Mouse (Mus musculus): Measurements from ENCODE around the gene Sprtn. TPM values are rescaled to one million over a fixed set of nuclear protein-coding genes. Genes with fewer than 3 reads are reported as not detected.

Sprtn gene
- polyA plus RNA-seq, 1 experiment = 17.8 TPM

DNA sequence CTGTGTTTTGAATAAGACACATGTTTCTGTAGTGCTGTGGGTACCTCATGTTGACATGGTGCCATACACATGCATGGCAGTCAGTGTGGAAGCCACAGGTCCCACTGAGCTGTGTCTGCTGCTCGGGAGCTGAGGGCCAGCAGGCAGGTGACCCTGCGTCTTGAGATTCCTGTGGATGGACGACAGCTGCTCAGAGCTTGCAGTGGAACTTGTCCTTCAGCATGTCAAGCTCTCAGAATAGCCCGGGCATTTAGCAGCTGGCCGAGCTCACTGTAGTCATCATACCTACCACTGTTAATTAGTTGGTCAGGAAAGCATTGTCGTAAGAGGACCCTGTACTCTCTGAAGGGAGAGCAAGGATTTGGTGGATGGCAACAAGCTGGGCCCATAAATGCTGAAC lies 28.0 kb upstream of the Sprtn start:
- TF ChIP-seq CTCF (IDR thresholded peaks at IDR 0.05; ENCODE audit: insufficient read depth, low read length) = no peak
- TF ChIP-seq POLR2A (IDR thresholded peaks at IDR 0.05; ENCODE audit: borderline replicate concordance, extremely low read depth, low read depth, low read length) = no peak
- no peak for DNase-seq
- 71% methylated on average over 6 of the region's 6 CpGs for WGBS
- peaks cover 11% of the 10 kb centered on the region for H3K4me1 ChIP-seq (ENCODE audit: control insufficient read depth, insufficient read depth, low read length)
- H3K4me3 ChIP-seq (replicated peaks; ENCODE audit: extremely low read depth, low read depth, low read length) = no peak overlapping the region

DNA sequence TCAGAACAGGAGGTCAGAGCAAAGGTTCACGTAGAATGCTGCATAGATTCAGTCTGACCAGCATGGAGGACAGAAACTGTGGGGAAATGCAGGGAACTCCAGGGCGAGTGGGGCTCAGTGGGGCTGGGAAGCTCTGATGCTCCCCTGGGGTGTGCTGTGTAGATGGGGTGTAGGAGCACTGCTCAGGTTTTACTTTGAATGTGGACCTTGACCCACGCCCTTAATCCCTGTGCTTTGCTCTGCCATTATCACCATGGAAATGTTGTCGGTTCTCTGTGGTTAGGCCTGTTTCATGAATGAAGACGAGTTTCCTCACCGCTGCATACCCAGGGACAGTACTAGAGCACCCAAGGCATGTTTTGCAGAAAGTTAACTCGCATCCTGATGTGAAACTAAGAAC lies 26.2 kb upstream of the Sprtn start:
- Histone ChIP-seq H3K4me3 (replicated peaks; ENCODE audit: extremely low read depth, low read depth, low read length) (no peak overlapping the region), H3K4me1 (ENCODE audit: control insufficient read depth, insufficient read depth, low read length) (peaks cover 7% of the 10 kb centered on the region)
- TF ChIP-seq POLR2A (IDR thresholded peaks at IDR 0.05; ENCODE audit: borderline replicate concordance, extremely low read depth, low read depth, low read length) = no peak
- TF ChIP-seq CTCF (IDR thresholded peaks at IDR 0.05; ENCODE audit: insufficient read depth, low read length) = no peak
- 89% methylated on average over 7 of the region's 7 CpGs for WGBS
- DNase-seq = no peak

DNA sequence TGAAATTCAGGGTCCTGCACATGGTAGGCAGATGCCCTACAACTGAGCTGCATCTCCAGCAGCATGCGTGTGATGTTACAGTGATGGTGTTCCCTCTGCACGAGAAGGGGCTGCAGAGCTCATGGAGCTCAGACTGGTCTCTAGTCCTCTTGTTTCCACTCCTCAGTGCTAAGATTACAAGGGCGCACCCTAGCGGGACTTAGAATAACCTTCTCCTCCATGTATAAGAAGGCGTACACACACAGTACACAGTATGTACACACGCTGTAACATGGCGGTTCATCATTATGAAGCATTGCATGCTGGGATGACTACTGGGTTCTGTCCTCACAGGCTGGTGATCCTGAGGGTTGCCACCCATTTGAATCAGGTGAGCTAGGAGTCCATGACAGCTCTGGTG lies 25.6 kb upstream of the Sprtn start:
- 92% methylated on average over 7 of the region's 7 CpGs for WGBS
- H3K4me3 ChIP-seq (replicated peaks; ENCODE audit: extremely low read depth, low read depth, low read length) = no peak overlapping the region
- H3K4me1 ChIP-seq (ENCODE audit: control insufficient read depth, insufficient read depth, low read length) = peaks cover 3% of the 10 kb centered on the region
- DNase-seq = no peak
- TF ChIP-seq CTCF (IDR thresholded peaks at IDR 0.05; ENCODE audit: insufficient read depth, low read length) (no peak), POLR2A (IDR thresholded peaks at IDR 0.05; ENCODE audit: borderline replicate concordance, extremely low read depth, low read depth, low read length) (no peak)

DNA sequence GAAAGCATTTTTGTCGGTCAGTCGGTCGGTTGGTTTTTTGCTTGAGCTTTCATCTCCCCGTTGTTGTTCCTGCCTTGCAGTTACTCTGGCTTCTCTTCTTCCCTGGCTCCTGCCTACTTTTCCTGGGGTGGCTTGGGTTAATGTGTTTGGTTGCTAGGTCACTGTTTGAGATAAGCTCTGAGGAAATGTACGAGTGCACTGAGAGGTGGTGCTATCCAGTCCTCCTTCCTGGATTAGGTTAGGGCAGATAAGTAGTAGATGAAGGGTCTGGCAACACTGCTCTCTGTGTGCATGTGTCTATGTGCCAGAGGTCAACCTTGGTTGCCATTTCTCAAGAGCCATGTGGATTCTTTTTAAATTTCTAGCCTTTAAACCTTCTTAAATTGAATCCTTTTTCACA lies 25.0 kb upstream of the Sprtn start:
- WGBS = 65% methylated on average over 5 of the region's 5 CpGs
- Histone ChIP-seq H3K4me1 (ENCODE audit: control insufficient read depth, insufficient read depth, low read length) (no peaks in the 10 kb centered on the region; the same call in 1 of the 2 replicates), H3K4me3 (replicated peaks; ENCODE audit: extremely low read depth, low read depth, low read length) (no peak overlapping the region)
- DNase-seq = no peak
- TF ChIP-seq CTCF (IDR thresholded peaks at IDR 0.05; ENCODE audit: insufficient read depth, low read length) (no peak), POLR2A (IDR thresholded peaks at IDR 0.05; ENCODE audit: borderline replicate concordance, extremely low read depth, low read depth, low read length) (no peak)

DNA sequence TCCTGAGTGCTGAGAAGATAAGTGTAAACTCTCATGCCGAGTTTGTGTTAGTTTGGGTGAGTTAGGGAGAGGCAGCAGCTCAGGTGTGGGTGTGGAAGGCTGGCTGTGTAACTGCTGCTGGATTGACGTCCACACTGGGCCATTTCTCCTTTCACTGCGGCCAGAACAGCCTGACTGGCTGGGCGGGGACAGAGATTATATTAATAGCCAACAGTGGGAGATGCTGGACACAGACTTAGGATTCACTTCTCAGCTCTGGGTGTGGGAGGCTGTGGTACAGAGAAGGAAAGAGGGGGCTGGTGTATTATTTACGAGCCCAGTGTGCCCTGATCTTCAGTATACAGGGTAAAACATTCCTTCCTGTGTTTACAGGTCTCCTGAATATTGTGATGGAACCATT lies 19.5 kb upstream of the Sprtn start:
- no peak for DNase-seq
- H3K4me3 ChIP-seq (replicated peaks; ENCODE audit: extremely low read depth, low read depth, low read length) = no peak overlapping the region
- WGBS = 83% methylated on average over 5 of the region's 5 CpGs
- TF ChIP-seq CTCF (IDR thresholded peaks at IDR 0.05; ENCODE audit: insufficient read depth, low read length) (no peak), POLR2A (IDR thresholded peaks at IDR 0.05; ENCODE audit: borderline replicate concordance, extremely low read depth, low read depth, low read length) (no peak)
- no peaks in the 10 kb centered on the region for H3K4me1 ChIP-seq (ENCODE audit: control insufficient read depth, insufficient read depth, low read length)

DNA sequence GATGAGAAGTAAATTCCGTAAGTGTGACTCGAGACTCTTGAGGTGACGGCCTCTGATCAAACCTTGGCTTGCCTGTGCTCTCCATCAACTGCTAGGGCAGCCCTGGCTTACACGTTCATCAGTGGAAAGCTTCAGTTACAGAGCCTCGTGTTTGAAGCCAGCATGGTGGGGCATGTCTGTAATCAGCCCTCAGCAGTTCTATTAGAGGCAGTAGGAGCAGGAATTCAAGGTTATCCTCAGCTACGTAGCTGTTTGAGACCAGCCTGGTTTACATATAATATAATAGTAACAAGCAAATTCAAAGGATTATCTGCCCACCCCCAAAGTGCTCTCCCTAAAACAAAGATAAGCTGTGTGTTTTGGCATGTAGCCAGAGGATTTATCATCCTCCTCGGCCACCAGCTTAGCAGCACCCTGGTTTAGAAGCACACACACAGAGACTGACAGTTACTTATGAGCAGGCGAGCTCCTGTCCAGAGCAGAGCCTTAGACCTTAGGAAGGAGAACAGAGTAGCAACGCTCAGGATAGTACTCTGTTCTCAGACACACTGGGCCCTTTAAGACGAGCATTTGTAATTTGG lies 18.6 kb upstream of the Sprtn start:
- Histone ChIP-seq H3K4me3 (replicated peaks; ENCODE audit: extremely low read depth, low read depth, low read length) (no peak overlapping the region), H3K4me1 (ENCODE audit: control insufficient read depth, insufficient read depth, low read length) (no peaks in the 10 kb centered on the region)
- WGBS = 66% methylated on average over 10 of the region's 10 CpGs
- TF ChIP-seq CTCF (IDR thresholded peaks at IDR 0.05; ENCODE audit: insufficient read depth, low read length) = no peak
- no peak for TF ChIP-seq POLR2A (IDR thresholded peaks at IDR 0.05; ENCODE audit: borderline replicate concordance, extremely low read depth, low read depth, low read length)
- no peak for DNase-seq

DNA sequence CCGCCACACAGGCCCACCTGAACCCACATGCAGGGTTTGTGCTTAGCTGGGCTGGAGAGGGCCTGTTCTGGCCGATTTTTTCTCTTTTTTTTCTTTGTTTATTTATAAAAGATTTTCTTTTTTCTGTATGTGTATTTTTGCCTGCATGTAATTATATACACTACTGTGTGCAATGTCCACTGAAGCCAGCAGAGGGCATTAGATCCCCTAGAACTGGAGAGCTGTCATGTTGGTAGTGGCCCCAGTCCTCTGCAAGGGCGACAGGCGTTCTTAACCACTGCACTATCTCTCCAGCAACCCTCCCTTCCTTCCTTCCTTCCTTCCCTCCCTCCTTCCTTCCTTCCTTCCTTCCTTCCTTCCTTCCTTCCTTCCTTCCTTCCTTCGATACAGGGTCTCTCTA lies 9.3 kb upstream of the Sprtn start:
- Histone ChIP-seq H3K4me3 (replicated peaks; ENCODE audit: extremely low read depth, low read depth, low read length) (no peak overlapping the region), H3K4me1 (ENCODE audit: control insufficient read depth, insufficient read depth, low read length) (no peaks in the 10 kb centered on the region)
- no peak for DNase-seq
- 91% methylated on average over 5 of the region's 5 CpGs for WGBS
- TF ChIP-seq CTCF (IDR thresholded peaks at IDR 0.05; ENCODE audit: insufficient read depth, low read length) = no peak
- TF ChIP-seq POLR2A (IDR thresholded peaks at IDR 0.05; ENCODE audit: borderline replicate concordance, extremely low read depth, low read depth, low read length) = no peak

DNA sequence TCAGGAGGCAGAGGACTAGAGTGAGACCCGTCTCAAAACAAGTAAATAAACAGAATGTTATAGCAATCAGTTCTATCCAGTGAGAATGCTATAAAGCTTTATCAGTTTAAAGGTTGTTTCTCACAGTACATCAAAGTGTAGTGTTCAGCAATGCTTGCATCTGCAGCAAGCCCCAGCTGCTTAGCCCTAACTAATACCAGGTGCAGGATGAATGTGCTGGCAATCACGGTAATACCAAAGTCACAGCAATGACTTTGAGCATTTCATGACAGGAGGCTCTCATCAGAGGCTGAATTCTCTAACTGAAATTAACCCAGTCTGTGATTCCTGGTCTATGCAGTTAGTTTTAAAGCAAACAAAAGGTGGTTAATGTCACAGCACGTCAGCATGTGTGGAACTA lies 5.1 kb upstream of the Sprtn start:
- 60% methylated on average over 3 of the region's 3 CpGs for WGBS
- TF ChIP-seq POLR2A (IDR thresholded peaks at IDR 0.05; ENCODE audit: borderline replicate concordance, extremely low read depth, low read depth, low read length) (no peak), CTCF (IDR thresholded peaks at IDR 0.05; ENCODE audit: insufficient read depth, low read length) (no peak)

DNA sequence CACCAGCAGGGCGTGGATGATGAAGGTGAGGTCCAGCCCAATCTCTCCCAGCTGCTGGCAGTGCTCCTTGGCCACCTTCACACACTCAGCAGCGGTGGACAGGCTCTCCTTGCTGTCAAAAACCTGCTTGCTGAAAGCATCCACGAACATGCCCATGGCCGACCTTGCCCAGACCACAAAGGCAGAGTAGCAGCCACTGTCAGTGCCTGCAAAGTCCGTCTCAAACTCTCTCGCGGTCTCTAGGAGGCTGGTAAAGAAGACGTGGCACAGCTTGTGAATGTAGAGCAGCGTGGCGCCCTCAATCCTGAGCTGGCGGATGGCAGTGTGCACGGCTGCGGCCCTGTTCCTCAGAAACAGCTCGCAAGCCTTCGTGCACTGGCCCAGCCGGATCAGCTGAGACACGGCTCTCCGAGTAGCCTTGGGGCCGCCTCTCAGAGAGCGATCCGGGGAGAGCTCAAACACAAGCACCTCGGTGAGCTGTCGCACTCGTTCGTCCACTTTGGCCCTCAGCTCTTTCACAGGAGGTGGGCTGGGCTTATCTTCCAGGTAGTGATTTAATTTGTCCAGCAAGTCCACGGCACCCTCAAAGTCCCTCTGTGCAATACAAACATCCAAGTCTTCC lies 1.6 kb upstream of the Sprtn start:
- no peak for DNase-seq
- TF ChIP-seq CTCF (IDR thresholded peaks at IDR 0.05; ENCODE audit: insufficient read depth, low read length) = no peak
- no peak for TF ChIP-seq POLR2A (IDR thresholded peaks at IDR 0.05; ENCODE audit: borderline replicate concordance, extremely low read depth, low read depth, low read length)
- WGBS = 72% methylated on average over 26 of the region's 26 CpGs
- Histone ChIP-seq H3K4me3 (replicated peaks; ENCODE audit: extremely low read depth, low read depth, low read length) (peak overlapping the region; percentile 12), H3K4me1 (ENCODE audit: control insufficient read depth, insufficient read depth, low read length) (peaks cover 13% of the 10 kb centered on the region)

More for the DNA sequence above, 5.1 kb upstream of the Sprtn start:
- H3K4me3 ChIP-seq (replicated peaks; ENCODE audit: extremely low read depth, low read depth, low read length) = no peak overlapping the region
- peaks cover 7% of the 10 kb centered on the region for H3K4me1 ChIP-seq (ENCODE audit: control insufficient read depth, insufficient read depth, low read length)
- DNase-seq = no peak

All from lung, adult 2 months (tissue).